6 mouse cellular contexts compared by ENCODE assay signal in genomic region chr2:132716901-132717536, GRCm38 (mm10).
"Had no signal": no experiment of that assay in that cellular context is flagged by ENCODE, and none has a peak within 500 bp of the region (broad histone marks: within the 10 kb centered on the region; RNA-seq: fewer than 3 reads in every experiment).

No protein-coding gene starts in this region.

- H3K27ac ChIP-seq: kidney, postnatal 0 days; limb, embryonic 13.5 days; liver, embryonic 14.5 days; midbrain, embryonic 15.5 days had no signal

- H3K27me3 ChIP-seq: limb, embryonic 13.5 days; midbrain, embryonic 15.5 days; neural tube, embryonic 13.5 days had no signal

- H3K4me3 ChIP-seq: limb, embryonic 13.5 days; midbrain, embryonic 15.5 days; neural tube, embryonic 13.5 days had no signal

- H3K4me1 ChIP-seq: limb, embryonic 13.5 days had no signal

- DNase-seq: layer of hippocampus, adult 9-11 months had no signal
